Mouse (Mus musculus) testis, postnatal 10 days (tissue): Measurements from ENCODE around the gene Lingo4.
A peak's percentile ranks its signal among the peaks of the same experiment; 100 is the strongest.

ENCODE experiments used
- DNase-seq: peaks from one replicate; pipeline ENCODE4 v3.0.0; 2021; ENCODE audit warnings: low spot score

Lingo4 gene

DNA sequence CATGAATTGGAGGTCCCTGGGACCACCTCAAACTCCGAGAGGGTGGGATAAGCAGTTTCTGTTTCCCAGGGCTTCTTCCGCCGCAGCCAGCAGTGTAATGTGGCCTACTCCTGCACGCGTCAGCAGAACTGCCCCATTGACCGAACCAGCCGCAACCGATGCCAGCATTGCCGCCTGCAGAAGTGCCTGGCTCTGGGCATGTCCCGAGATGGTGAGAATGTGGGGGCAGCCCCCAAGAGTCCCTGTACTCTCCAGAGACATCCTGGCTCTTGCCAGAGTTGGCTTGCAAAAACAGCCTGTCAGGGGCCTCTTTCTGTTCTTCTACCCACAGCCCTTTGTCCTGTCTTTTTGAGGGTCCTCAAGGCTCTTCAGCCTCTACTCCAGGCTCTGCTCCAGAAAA, 10.9 kb upstream of the Lingo4 start:
- no peak for DNase-seq

DNA sequence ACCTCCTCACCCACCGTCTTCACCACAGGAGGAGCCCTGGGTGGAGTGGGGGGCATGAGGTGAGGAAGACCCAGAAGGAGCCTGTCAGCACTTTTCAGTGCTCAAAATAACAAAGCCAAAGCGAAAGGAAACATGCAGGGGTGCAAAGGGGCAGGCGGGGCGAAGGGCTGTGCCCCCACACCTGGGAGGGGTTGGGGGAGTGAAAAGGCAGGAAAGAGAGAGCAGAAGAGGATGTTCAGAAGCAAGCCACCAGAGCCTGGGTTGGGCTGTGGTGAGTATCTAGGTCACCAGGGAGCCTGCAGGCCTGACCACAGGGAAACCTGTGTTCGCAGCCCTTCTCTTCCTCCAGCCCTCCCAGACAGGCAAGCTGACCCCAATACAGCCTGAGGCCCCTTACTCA, 10.3 kb upstream of the Lingo4 start:
- DNase-seq: no peak

DNA sequence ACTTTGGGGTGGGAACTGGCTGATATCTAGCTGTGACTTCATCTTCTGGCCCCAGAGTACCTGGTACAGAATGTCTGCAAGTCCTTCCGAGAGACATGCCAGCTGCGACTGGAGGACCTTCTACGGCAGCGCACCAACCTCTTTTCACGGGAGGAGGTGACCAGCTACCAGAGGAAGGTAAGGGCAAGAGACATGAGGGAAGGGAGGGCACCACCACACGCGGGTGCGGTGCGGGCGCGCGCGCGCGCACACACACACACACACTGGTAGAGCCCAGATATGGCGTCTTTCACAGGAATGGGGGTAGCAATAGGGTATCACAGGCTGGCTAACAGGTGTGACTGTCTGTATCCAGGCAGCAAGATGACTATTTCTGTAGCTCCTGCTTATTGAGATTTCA, 8.9 kb upstream of the Lingo4 start:
- DNase-seq: no peak

DNA sequence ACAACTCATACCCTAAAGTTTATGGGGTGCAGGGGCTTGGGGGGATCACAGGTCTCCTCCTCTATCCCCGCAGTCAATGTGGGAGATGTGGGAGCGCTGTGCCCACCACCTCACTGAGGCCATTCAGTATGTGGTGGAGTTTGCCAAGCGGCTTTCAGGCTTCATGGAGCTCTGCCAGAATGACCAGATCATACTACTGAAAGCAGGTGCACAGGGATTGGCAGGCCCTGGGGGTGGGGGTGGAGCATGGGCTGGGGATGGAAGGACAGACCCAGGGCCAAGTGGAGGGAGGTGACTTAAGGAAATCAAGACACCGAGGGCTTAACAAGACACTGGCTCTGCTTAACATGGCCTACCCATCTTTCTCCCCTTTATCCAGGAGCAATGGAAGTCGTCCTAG, 7.3 kb upstream of the Lingo4 start:
- no peak for DNase-seq

DNA sequence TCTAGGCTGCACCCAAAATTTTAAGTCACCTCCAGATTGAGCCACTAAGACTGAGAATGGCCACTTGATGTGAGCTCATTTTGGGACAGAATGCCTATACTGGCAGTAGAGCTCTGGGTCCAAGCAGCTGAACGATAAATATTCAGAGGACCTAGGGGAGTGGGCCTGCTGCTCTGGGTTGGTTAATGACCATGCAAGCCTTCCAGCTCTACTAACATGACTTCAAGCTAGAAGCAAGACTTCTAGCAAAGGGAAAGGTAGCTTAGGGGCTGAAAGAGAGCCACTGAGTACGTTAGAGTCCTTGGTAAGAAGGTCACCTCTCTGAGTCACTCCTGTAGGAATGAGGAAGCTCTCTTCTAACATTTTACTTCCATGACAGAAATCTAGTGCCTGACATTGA, 6.2 kb upstream of the Lingo4 start:
- DNase-seq: no peak

DNA sequence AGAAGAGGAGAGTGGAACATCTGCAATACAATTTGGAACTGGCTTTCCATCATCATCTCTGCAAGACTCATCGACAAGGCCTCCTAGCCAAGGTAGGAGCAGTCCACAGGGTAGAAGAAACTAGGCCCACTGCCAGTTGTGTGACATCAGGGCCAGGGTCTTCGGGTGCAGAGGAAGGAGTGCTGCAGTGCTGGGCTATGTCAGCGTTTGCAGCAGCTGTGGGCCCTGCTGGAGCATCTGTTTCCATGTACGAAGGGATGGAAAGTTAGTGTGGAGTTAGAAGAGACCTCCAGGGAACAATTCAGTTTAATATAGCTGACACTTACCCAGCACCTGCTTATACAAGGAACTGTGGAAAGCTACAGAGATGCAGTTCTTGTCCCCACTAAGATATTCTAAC, 5.3 kb upstream of the Lingo4 start:
- no peak for DNase-seq

DNA sequence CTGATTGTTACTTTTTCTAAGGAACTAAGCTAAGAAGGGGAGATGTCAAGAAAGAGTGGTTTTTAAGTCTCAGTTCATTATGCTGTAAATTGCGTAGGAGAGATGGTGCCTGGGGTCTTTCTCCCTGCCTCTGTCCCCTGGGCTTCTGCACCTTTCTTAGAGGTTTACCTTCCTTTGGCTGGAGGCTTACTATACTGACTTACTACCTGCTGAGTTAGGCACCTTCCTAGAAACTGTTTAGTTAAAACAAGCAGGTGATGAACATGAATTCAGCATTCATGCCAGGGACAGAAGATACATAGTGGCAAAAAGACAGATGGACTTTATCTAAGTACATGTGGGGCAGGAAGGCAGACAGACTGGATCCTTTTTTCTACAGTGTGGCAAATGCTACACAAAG, 2.0 kb upstream of the Lingo4 start:
- no peak for DNase-seq

DNA sequence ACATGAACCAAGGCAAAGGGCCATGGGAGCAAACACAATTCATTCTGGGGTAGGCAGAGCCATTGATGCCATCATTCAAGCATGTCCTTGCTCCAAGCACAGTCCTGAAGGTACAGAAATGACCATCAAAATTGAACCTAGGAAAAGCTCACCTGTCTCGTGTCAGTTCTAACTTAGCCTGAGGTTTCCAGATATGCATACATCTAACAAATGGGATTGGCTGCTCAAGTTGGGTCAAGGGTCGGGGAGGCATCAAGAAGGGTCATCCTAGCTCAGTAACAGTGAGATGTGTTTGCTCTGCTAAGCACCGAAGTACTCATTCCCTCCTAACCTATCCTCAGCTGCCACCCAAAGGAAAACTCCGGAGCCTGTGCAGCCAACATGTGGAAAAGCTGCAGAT, 1.5 kb upstream of the Lingo4 start:
- no peak for DNase-seq

DNA sequence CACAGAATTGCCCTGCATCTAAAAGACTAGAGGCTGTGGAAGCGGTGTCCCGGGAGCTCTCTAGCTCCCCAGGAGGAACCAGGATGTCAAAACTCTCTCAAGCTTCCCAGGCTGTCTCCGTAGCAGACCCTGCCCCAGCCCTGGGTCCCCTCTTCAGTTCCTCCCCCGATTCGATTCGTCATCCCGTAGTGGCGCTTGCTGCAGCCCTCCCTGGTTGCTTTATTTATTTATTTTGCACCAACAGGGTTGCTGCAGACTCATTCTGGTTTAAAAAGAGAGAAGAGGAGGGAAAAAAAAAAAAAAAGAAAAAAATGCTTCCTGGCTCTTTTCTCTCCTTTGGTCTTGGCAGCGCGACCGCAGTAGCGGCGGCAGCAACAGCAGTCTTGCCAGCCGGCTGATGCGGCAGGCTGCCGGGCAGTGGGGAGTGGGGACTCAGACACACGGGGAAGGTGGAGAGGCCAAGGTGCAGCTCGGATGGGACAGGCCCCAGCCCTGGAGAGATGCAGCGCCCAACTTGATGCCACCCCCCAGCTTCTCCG, 695 bp downstream of the Lingo4 start:
- no peak for DNase-seq

DNA sequence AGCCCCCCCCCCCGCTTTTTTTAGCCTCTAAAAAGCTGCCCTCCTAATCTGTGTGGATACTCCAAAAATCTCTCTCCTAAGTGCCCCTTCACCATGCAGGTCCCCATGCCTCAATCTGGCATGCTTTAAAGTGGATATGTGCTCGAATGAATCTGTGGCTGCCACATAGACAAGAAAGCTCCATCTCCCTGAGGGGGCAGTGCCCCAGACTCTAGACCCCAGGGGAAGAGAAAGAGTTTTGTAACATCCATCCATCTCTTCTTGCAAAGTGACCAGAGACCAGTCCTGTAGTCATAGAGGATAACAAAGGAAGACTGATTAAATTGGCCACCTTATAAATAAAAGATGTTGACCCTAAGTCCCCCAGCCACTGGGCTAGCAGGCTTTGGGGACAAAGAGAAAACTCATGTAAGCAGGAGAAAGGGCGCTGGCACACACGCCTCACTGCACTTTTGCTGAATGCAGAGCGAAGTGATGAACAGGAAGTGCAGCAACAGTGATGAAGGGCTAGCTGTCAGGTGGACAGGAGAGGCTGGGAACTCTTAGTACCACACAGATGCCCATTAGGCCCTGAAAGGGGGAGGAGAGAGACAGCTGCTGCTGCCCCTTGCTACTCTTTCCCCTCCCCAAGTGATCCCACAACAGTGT, 1.5 kb downstream of the Lingo4 start:
- no peak for DNase-seq

DNA sequence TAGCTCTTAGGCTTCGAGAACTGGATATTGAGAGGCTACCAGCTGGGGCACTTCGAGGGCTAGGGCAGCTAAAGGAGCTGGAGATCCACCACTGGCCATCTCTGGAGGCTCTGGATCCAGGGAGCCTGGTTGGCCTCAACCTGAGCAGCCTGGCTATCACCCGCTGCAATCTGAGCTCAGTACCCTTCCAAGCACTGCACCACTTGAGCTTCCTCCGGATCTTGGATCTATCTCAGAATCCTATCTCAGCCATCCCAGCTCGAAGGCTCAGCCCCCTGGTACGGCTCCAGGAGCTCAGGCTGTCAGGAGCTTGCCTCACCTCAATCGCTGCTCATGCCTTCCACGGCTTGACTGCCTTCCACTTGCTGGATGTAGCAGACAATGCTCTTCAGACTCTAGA, 4.1 kb downstream of the Lingo4 start:
- no peak for DNase-seq

DNA sequence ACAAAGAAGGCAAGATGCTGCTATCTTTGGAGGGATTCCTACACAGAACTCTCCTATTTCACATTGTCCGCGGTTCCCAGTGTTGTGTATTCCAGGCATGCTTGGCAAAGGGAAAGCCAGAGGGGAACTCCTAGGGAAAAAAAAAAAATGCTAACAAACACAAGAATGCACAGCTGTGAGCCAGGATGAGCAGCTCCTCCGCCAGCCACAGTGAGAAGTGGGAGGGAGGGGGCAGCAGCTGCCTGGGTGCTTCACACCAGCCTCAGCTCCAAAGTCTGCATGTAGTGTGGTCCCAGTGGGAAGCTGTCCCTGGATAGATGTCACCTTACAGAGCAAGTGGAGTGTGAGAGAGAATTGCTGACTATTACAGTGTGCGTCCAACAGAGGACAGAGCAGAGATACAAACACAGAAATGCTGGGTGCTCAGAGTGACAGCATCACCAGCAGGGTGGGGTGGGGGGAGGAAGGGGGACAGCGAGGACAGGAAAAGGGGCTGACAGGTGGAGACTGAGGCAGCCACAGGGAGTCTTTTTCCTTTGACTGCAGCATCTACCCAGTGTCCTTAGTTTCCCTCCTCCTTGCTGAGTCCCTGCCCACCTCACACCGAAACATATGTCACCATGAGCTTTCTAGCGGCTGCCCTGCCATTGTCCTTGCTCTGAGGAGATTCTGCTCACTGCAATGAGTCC, 6.2 kb downstream of the Lingo4 start:
- DNase-seq: no peak

DNA sequence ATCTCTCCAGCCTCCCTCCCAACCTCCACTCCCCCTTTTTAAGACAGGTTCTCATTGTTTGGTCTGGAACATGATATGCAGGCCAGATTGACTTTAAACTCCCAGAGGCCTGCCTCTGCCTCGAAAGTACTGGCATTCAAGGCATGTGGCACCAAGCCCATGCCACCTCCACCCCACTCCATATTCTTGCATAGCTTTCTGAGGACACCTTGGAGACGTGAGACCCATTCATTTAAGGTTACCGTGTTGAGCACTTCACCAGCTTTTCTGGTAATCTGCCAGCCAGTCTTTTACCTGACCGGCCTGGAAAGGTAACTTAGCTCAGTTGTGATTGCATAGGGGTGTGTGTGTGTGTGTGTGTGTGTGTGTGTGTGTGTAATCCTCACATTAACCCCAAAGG, 7.2 kb downstream of the Lingo4 start:
- DNase-seq: no peak

DNA sequence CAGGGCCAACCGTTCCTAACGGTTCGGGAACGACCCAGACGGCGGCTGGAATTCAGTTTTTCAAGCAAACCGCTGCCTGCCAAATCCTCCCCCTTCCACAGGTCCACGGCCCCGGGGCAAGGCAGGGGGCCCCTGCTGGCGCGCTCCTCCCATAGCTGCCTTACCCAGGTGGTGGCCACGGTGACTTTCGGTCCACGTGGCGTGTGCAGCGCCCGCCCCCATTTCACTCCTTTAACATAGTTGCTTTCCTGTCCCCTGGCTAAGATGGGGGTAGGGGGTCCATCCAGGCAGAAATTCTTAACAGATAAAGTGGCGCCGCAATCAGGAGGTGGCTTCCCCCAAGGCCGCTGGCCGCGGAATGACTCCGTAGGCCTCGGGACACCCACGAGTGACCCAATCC, 14.2 kb downstream of the Lingo4 start:
- DNase-seq: peak; percentile 56

DNA sequence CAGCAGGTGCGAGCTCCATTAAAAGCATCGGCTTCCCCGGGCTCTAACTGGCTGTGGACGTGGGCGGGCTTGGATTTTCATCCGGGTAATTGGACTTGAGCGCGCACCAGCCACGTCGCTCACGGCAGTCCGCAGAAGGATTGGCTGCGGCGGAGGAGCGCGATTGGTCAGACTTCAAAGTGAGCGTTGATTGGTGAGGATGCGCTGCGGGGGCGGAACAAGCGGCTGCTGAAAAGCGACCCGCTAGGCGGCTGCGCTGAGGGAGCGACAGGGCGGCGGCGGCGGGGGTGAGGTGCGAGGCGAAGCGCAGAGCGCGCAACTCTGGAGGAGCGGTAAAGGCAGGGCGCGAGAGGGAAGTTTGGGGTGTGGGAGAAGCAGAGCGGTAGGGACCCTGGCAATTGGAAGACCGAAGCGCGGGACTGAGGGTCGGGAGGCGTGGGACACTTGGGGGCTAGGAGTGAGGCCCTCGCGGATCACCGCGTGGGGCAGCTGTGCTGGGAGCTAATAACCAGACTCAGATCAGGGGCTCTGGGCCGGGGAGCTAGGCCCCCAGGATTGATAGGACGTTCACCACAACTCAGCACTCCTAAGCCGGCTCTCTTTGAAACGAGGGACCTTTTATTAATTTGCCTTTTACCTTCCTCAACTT, 14.8 kb downstream of the Lingo4 start, which contains the start of gene Tdrkh:
Gene Tdrkh (plus strand): TSS at position 243 of the 649 bp plus-strand sequence.
- DNase-seq: peak; percentile 95

DNA sequence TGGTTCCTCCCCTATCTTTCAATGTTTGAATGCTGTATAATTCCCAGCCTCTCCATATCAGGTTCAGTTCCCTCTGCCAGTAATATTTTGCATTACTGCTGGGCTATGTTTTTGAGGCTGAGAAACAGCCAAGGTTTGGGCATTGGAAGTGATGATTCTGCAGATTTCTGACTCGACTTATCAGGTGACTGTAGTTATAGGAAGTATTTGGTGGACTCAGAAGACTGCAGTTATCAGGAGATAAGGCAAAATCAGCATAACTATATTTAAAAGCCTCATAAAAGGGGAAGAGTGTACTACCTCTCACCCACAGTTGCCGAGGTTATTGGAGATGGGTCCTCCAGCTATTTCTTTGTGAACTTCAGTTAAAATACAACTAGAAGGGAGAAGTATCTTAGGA, 32.7 kb downstream of the Lingo4 start:
- DNase-seq: no peak

DNA sequence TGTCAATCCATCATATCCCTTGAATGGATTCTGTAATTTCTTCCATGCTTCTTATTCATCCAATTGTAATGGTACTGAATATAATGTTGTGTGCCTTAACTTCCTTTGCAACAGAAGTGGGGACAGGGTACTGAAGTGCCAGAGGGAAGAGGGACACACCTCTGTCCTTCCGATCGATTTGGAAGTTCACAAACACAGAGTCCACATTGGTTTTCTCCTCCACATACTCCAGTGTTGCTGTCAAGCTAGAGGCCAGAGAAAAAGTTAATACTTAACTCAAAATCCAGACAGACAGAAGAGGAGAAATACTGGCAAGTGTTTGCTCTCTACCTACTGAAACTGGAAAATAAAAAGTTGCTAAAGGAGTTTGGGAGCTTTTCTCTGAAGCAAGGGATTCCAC, 36.0 kb downstream of the Lingo4 start:
- no peak for DNase-seq

DNA sequence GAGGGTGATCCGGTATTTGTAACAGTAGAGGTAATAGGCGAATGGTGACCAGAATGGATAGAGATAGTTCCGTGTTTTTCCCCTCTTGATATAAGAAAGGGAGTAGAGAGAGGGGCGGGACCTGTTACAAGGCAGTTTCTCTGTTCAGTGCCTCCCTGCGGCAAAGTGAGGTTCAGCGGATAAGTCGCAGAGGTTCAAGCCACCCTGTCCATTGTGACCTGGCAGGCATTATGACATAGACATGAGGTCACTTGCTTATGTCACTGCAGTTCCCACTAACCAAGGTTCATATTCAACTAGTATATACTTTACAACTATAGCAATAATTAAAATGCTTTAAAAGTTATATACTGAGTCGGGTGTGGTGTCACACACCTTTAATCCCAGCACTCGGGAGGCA, 38.1 kb downstream of the Lingo4 start:
- DNase-seq: no peak

DNA sequence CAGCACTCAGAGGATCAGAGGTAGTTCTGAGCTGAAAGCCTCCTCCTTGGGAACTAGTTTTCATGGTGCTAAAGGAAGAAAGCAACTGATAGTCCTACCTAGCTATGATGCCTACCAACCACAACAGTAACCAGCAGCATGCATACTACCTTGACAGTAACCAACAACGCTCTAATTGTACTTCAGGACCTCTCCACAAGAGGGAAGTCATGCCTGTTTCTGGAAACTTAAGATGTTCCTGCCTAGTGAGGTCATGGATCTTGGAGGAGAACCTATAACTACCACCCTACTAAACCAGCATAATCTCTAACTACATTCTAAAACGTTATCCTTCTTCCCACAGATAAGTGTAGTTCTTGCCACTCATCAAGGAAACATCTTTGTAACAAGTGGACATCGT, 42.9 kb downstream of the Lingo4 start:
- no peak for DNase-seq

DNA sequence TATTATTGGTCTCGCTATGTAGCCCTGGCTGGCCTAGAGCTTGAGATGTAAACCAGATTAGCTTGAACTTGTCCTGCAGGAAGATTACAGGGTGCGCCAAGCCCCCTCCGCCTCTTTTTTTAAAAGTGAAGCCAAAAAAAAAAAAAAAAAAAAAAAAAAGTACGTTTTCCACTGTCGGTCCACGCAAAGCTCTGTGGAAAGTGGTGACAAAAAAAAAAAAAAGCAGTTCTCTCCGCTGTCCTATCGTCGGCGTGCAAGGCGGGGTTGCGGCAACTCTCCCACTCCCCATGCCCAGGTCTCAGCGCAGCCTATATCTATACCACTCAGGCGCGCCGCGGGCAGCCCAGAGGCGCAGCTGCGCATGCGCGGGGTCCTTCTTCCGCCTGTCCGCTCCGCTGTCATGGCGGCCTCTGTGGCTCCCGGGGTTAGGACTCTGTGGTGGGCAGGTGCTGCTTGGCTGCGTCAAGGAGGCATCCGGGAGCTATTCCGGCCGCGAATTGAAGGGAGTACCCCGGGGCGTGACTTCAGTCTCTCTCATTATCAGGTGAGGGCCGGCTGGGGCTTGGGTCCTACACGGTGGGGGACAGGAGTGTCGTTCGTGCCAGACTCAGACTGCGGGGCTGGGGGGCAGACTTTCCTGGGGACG, 44.8 kb downstream of the Lingo4 start, which contains the start of gene Mrpl9:
Gene Mrpl9 (plus strand): TSS at position 368 of the 646 bp plus-strand sequence.
- DNase-seq: peak; percentile 97

DNA sequence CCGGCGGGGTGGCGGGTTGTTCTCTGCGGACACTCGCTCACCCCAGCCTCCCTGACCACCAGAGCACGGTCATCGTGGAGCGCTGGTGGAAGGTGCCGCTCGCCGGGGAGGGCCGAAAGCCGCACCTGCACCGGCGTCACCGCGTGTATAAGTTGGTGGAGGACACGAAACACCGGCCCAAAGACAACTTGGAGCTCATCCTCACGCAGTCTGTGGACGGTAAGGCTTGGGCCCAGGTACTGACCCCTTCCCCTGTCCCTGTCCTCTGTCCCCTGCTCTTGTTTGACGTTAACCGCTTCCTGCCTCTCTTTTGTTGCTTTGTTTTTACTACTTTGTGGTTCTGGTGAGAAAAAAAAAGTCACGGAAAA, 45.3 kb downstream of the Lingo4 start, which contains the start of gene Oaz3:
Gene Oaz3 (minus strand): TSS at position 319 of the 368 bp plus-strand sequence.
- DNase-seq: no peak

DNA sequence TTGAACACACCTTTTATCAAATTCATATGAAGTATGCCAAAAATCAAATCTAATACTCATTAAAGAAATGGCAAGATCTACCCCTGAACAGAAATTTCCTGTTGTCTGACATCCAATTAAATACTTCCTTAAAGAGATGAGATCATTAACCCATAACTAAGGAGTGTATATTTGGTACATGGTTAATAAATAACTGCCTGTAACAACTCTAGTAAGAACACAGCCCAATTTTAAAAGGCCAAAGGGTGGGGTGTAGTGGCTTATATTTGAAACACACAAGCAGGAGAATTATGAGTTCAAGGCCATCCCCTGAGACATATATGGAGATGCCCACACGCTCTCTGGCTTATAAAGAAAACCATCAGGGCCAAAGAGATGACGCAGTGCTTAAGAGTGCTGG, 51.1 kb downstream of the Lingo4 start:
- no peak for DNase-seq
